Mouse (Mus musculus) cerebellum, adult 18-20 months (tissue): ENCODE data around the gene Cpeb4.

ENCODE experiments used
- DNase-seq, 2 experiments: peaks; one replicate each; pipeline ENCODE4 v3.0.0; 2021

Gene Cpeb4

GRCm38 (mm10) chr11:31847469-31847805, 24.6 kb upstream of the Cpeb4 start:
- DNase-seq: no peak

- DNase-seq: peak in 1 of 2 experiments; percentile 32
Measured at GRCm38 (mm10) chr11:31848725-31849124, 23.3 kb upstream of the Cpeb4 start.

- DNase-seq: peak; percentile 61 to 72
Measured at GRCm38 (mm10) chr11:31850156-31850775, 21.7 kb upstream of the Cpeb4 start.

- DNase-seq: peak; percentile 37 to 65
Measured at GRCm38 (mm10) chr11:31850995-31851394, 21.0 kb upstream of the Cpeb4 start.

- peak; percentile 26 to 57 for DNase-seq
Measured at GRCm38 (mm10) chr11:31851702-31852560, 20.1 kb upstream of the Cpeb4 start.

- no peak for DNase-seq
Measured at GRCm38 (mm10) chr11:31854955-31855354, 17.1 kb upstream of the Cpeb4 start.

- DNase-seq: no peak
Measured at GRCm38 (mm10) chr11:31857479-31857878, 14.5 kb upstream of the Cpeb4 start.

GRCm38 (mm10) chr11:31861149-31861890, 10.7 kb upstream of the Cpeb4 start:
- no peak for DNase-seq

GRCm38 (mm10) chr11:31867976-31868375, 4.0 kb upstream of the Cpeb4 start:
- no peak for DNase-seq

- peak; percentile 99 to 100 for DNase-seq
Measured at GRCm38 (mm10) chr11:31870285-31871010, 1.6 kb upstream of the Cpeb4 start.

GRCm38 (mm10) chr11:31871135-31871541, 873 bp upstream of the Cpeb4 start:
- peak; percentile 67 to 70 for DNase-seq

- peak; percentile 47 to 55 for DNase-seq
Measured at GRCm38 (mm10) chr11:31872546-31873261, 693 bp downstream of the Cpeb4 start.

GRCm38 (mm10) chr11:31874071-31874470, 2.1 kb downstream of the Cpeb4 start:
- DNase-seq: no peak

- no peak for DNase-seq
Measured at GRCm38 (mm10) chr11:31883671-31884070, 11.7 kb downstream of the Cpeb4 start.

- no peak for DNase-seq
Measured at GRCm38 (mm10) chr11:31885765-31886164, 13.8 kb downstream of the Cpeb4 start.

- no peak for DNase-seq
Measured at GRCm38 (mm10) chr11:31888229-31888628, 16.2 kb downstream of the Cpeb4 start.

GRCm38 (mm10) chr11:31892152-31892551, 20.1 kb downstream of the Cpeb4 start:
- DNase-seq: no peak

GRCm38 (mm10) chr11:31893639-31894038, 21.6 kb downstream of the Cpeb4 start:
- no peak for DNase-seq

- DNase-seq: no peak
Measured at GRCm38 (mm10) chr11:31896065-31896792, 24.2 kb downstream of the Cpeb4 start.

- DNase-seq: no peak
Measured at GRCm38 (mm10) chr11:31896905-31897304, 24.9 kb downstream of the Cpeb4 start.

- DNase-seq: no peak
Measured at GRCm38 (mm10) chr11:31899166-31899565, 27.2 kb downstream of the Cpeb4 start.
